9 mouse cellular contexts compared by ENCODE assay signal in the genomic region with DNA sequence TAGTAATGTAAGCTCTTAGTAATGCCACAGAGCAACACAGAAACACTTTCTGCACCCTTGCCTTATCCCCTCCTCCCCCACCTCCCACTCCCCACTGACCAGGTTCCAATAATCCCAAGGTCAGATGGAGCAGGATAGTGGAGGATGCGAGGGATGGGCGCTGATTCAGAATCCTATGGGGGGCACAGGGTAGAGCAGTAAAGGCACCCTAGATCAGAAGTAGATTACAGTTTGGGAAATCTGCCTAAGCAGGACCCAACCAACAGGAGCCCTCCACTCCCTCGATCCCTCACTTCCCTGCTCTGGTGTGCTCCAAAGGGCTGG. TPM values are rescaled to one million over a fixed set of nuclear protein-coding genes. Genes with fewer than 3 reads are reported as not detected.
DNase-seq lines count a peak whose midpoint lies in the region; ATAC-seq lines count a peak whose summit lies in the region.
"Had no signal": no experiment of that assay in that cellular context is flagged by ENCODE, and none has a peak within 500 bp of the region (broad histone marks: within the 10 kb centered on the region; RNA-seq: fewer than 3 reads in every experiment).

No protein-coding gene starts in this region.

- no peak overlapping the region for H3K27ac ChIP-seq in kidney, embryonic 16.5 days (ENCODE audit: low read length)
- H3K27ac ChIP-seq in embryonic facial prominence, embryonic 11.5 days (replicated peaks; ENCODE audit: low read depth, low read length) = no peak overlapping the region
- no peak overlapping the region for H3K27ac ChIP-seq in hindbrain, embryonic 14.5 days
- H3K27ac ChIP-seq in midbrain, embryonic 14.5 days (replicated peaks; ENCODE audit: low read depth, low read length) = no peak overlapping the region

- H3K36me3 ChIP-seq in kidney, embryonic 16.5 days (ENCODE audit: insufficient read depth, low read length) = no peaks in the 10 kb centered on the region
- H3K36me3 ChIP-seq in embryonic facial prominence, embryonic 11.5 days (replicated peaks; ENCODE audit: control insufficient read depth, insufficient read depth, low read depth, low read length) = no peaks in the 10 kb centered on the region
- H3K36me3 ChIP-seq in hindbrain, embryonic 14.5 days (replicated peaks; ENCODE audit: control insufficient read depth, insufficient read depth) = no peaks in the 10 kb centered on the region
- H3K36me3 ChIP-seq in midbrain, embryonic 14.5 days (ENCODE audit: control insufficient read depth, insufficient read depth, low read length) = no peaks in the 10 kb centered on the region

- peak overlapping the region; percentile 65 for H3K9ac ChIP-seq in kidney, embryonic 16.5 days (replicated peaks; ENCODE audit: low read length)
- H3K9ac ChIP-seq in embryonic facial prominence, embryonic 11.5 days (replicated peaks; ENCODE audit: low read length) = peak overlapping the region; percentile 65
- peak overlapping the region; percentile 72 for H3K9ac ChIP-seq in hindbrain, embryonic 14.5 days
- H3K9ac ChIP-seq in midbrain, embryonic 14.5 days (replicated peaks; ENCODE audit: low read length) = peak overlapping the region; percentile 62; the same call in 1 of the 2 replicates

- intact Hi-C loops in left cerebral cortex, postnatal 10 days (cut with DNase I) = no loop called here

- H3K27me3 ChIP-seq in kidney, embryonic 16.5 days (ENCODE audit: insufficient read depth, low read length) = peaks cover 53% of the 10 kb centered on the region
- H3K27me3 ChIP-seq in embryonic facial prominence, embryonic 11.5 days (ENCODE audit: control insufficient read depth, insufficient read depth, low read length) = peaks cover 36% of the 10 kb centered on the region
- peaks cover 57% of the 10 kb centered on the region for H3K27me3 ChIP-seq in hindbrain, embryonic 14.5 days (ENCODE audit: control insufficient read depth, insufficient read depth, low read length)
- peaks cover 30% of the 10 kb centered on the region for H3K27me3 ChIP-seq in midbrain, embryonic 14.5 days (ENCODE audit: control insufficient read depth, insufficient read depth, low read length)

- WGBS in kidney, embryonic 16.5 days = 2% methylated on average over 3 of the region's 3 CpGs
- WGBS in embryonic facial prominence, embryonic 11.5 days = 5% methylated on average over 3 of the region's 3 CpGs
- 8% methylated on average over 3 of the region's 3 CpGs for WGBS in hindbrain, embryonic 14.5 days
- 2% methylated on average over 3 of the region's 3 CpGs for WGBS in midbrain, embryonic 14.5 days

- peak; percentile 64 for ATAC-seq in kidney, embryonic 16.5 days (ENCODE audit: low FRiP score, low TSS enrichment)
- ATAC-seq in embryonic facial prominence, embryonic 11.5 days (replicated peaks; ENCODE audit: insufficient number of reproducible peaks, low FRiP score, low TSS enrichment, low read depth) = peak; percentile 72
- no peak; the same call in 1 of the 2 replicates for ATAC-seq in hindbrain, embryonic 14.5 days (ENCODE audit: low FRiP score)
- no peak for ATAC-seq in midbrain, embryonic 14.5 days (ENCODE audit: low FRiP score, low TSS enrichment)
- ATAC-seq in granulocyte monocyte progenitor cell, adult 5-6 weeks (replicated peaks; ENCODE audit: poor library complexity, severe bottlenecking) = no peak
- ATAC-seq: Patski had no signal

- peak overlapping the region; percentile 55 for H3K4me3 ChIP-seq in kidney, embryonic 16.5 days (ENCODE audit: low read length)
- H3K4me3 ChIP-seq in embryonic facial prominence, embryonic 11.5 days (ENCODE audit: low read depth, low read length) = peak overlapping the region; percentile 53
- H3K4me3 ChIP-seq in hindbrain, embryonic 14.5 days (replicated peaks; ENCODE audit: low read length) = peak overlapping the region; percentile 57
- peak overlapping the region; percentile 61 for H3K4me3 ChIP-seq in midbrain, embryonic 14.5 days (replicated peaks; ENCODE audit: low read depth, low read length)

- peaks cover 16% of the 10 kb centered on the region for H3K4me1 ChIP-seq in kidney, embryonic 16.5 days (ENCODE audit: insufficient read depth, low read length)
- H3K4me1 ChIP-seq in embryonic facial prominence, embryonic 11.5 days (ENCODE audit: control insufficient read depth, insufficient read depth, low read length) = peaks cover 6% of the 10 kb centered on the region
- peaks cover 14% of the 10 kb centered on the region; the same call in 1 of the 2 replicates for H3K4me1 ChIP-seq in hindbrain, embryonic 14.5 days (replicated peaks; ENCODE audit: control insufficient read depth, insufficient read depth, low read length)
- peaks cover 18% of the 10 kb centered on the region for H3K4me1 ChIP-seq in midbrain, embryonic 14.5 days (ENCODE audit: control insufficient read depth, insufficient read depth, low read length)

- DNase-seq in kidney, postnatal 14 days = no peak
- DNase-seq in embryonic facial prominence, embryonic 11.5 days (ENCODE audit: low spot score) = no peak
- no peak for DNase-seq in hindbrain, embryonic 14.5 days (ENCODE audit: low spot score)
- DNase-seq in midbrain, embryonic 14.5 days = no peak
- no peak for DNase-seq in layer of hippocampus, adult 8-10 months (ENCODE audit: low spot score in 2 of 2)
- no peak for DNase-seq in left cerebral cortex, postnatal 10 days (ENCODE audit: extremely low spot score in 1 of 2, low spot score in 2 of 2)

- no peaks in the 10 kb centered on the region for H3K9me3 ChIP-seq in kidney, embryonic 16.5 days (ENCODE audit: low read length)
- H3K9me3 ChIP-seq in embryonic facial prominence, embryonic 11.5 days (replicated peaks; ENCODE audit: control insufficient read depth, low read length) = no peaks in the 10 kb centered on the region
- H3K9me3 ChIP-seq in hindbrain, embryonic 14.5 days (ENCODE audit: control insufficient read depth, low read length) = no peaks in the 10 kb centered on the region
- H3K9me3 ChIP-seq in midbrain, embryonic 14.5 days (ENCODE audit: control insufficient read depth, low read length) = no peaks in the 10 kb centered on the region

- H3K4me2 ChIP-seq in kidney, embryonic 16.5 days (replicated peaks; ENCODE audit: low read depth, low read length) = peak overlapping the region; percentile 97
- peak overlapping the region; percentile 99 for H3K4me2 ChIP-seq in embryonic facial prominence, embryonic 11.5 days (ENCODE audit: low read depth, low read length)
- peak overlapping the region; percentile 100 for H3K4me2 ChIP-seq in hindbrain, embryonic 14.5 days (replicated peaks)
- H3K4me2 ChIP-seq in midbrain, embryonic 14.5 days (ENCODE audit: low read length) = peak overlapping the region; percentile 99

RNA-seq across cellular contexts. Expression of gene Cnih3, which starts 0.4 kb away (rescaled TPM):
- polyA plus RNA-seq in kidney, embryonic 16.5 days (2015; fragmentation: Nextera tagmentation; extraction: Ambion mirVana) = 0.17 TPM in 1 of 2 replicates, not detected in the other
- polyA plus RNA-seq in embryonic facial prominence, embryonic 11.5 days (2014; fragmentation: Nextera tagmentation; extraction: Ambion mirVana) = 0.50 and 0.53 TPM in 2 replicates
- polyA plus RNA-seq in hindbrain, embryonic 14.5 days (2014; fragmentation: Nextera tagmentation; extraction: Ambion mirVana) = 12.7 and 14.3 TPM in 2 replicates
- 7.6 and 10.3 TPM in 2 replicates for polyA plus RNA-seq in midbrain, embryonic 14.5 days (2014; fragmentation: Nextera tagmentation; extraction: Ambion mirVana)
- 10 to 100 TPM; 53.8 to 68.4 (median 59.4) TPM for total RNA-seq in layer of hippocampus, adult 8-10 months (2022)
- 10 to 100 TPM; 72.2 to 79.3 TPM for total RNA-seq in left cerebral cortex, postnatal 10 days (2021)
- total RNA-seq in granulocyte monocyte progenitor cell, adult 5-6 weeks (2014; fragmentation: Nextera tagmentation) = not detected in 2 replicates
- total RNA-seq in granulocyte monocyte progenitor cell, adult 5-6 weeks (2017) = not detected in 2 replicates

Comparison
In these comparisons a context has a peak if more than half of its experiments do, and no peak if none do; other contexts are left out.
1. ATAC-seq: peak in kidney, embryonic 16.5 days (single experiment) and embryonic facial prominence, embryonic 11.5 days (single experiment); none in hindbrain, embryonic 14.5 days (single experiment), midbrain, embryonic 14.5 days (single experiment) and granulocyte monocyte progenitor cell, adult 5-6 weeks (single experiment).
2. Peak in every context shown above with its lines, with median percentiles within 50 percentile points of each other: H3K4me2 ChIP-seq, H3K4me3 ChIP-seq and H3K9ac ChIP-seq.